Mouse (Mus musculus) central nervous system, embryonic 11.5 days (tissue): ENCODE data around the gene Cyp27b1. TPM values are rescaled to one million over a fixed set of nuclear protein-coding genes. Genes with fewer than 3 reads are reported as not detected.

ENCODE experiments used
- polyA plus RNA-seq: library from polyadenylated mRNA; depleted of rRNA; stranded (reverse); fragments of >200 nt; gene quantifications from 2 replicates; pipeline ENCODE4 v1.2.3, GENCODE M21; 2012; rRNA removed

The Cyp27b1 gene
- polyA plus RNA-seq: 0.24 and 0.43 TPM in 2 replicates

DNA sequence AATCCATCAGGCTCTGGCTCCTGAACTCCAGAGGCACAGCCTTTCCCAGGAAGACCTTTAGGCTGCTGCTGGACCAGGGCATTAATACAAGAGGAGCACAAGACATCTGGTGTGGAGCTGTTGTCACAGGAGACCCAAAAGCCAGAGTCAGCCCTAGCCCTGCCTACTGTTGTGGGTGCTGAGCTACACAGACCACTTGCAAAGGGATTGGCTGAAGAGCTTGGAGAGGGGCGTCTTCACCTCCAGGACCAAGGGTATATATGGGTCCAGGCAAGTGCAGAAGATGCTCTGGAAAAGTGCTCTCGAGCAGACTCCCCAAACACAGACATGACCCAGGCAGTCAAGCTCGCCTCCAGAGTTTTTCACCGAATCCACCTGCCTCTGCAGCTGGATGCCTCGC, at the start of gene Cyp27b1:
Cyp27b1 (plus strand) TSS at position 297 of the 400 bp plus-strand sequence.

DNA sequence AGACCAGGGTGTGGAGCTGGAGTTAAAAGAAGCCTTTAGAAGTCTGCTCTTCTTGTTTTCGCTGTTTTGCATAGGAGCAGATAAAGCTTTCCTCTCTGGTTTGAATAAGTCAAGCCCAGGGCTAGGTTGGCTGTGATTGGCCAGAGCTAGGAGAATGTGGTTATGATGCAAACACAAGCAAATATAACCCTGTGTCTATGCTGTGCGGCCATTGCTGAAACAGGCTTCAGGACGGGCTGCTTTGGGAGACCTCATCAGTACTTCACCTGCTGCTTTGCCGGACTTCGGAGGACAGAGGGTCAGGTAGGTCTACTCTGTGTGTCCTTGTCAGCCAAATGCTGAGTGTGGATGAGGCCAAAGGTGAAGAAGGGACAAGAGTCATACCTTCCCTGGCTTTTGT, 47.5 kb upstream of the Cyp27b1 start, which contains the start of gene Avil:
Avil (plus strand) TSS at position 181 of the 400 bp plus-strand sequence.

DNA sequence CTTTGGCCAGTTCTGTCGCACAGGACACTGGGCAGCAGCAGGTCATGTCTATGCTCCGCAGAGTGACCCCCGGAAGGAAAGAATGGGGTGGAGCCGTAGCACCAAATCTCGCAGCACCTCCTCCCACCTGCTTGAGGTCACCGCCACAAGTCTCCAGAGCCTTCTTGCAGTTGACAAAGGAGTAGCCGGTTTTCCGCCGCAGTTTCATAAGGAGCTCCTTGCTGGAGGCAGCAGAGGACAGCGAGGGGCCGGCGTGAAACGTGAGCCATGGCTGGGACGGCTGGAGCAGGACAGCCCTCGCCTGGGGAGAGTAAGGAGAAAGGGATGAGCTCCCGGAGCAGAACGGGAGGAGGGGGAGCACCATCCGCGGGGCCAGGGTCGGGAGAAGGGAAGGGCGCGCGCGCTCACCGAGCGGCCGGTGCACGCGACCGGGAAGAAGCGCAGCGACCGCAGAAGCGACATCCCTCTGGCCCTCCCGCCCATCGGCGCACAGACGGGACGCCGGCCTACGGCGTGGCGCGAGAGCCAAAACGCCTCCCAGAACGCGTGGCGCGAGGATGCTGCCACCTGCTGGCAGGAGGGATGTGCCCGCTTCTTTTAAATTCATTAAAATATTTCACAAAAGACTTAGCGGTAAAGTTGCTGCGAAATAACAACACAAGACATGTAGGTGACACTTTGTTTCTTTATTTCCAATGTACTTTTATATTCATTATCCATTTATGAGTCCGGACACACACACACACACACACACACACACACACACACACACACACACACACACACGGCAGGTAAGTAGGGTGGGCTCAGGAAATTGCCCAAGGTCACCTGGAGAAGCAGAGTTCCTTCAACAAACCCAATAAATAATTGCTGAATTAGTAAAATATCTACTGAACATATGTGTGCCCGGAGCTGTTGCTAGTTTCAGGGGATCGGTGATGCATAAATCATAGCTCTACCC, 17.4 kb upstream of the Cyp27b1 start, which contains the start of gene Tsfm:
Tsfm (minus strand) TSS at position 505 of the 961 bp plus-strand sequence.

GRCm38 (mm10) chr10:127041274-127041766, 6.7 kb upstream of the Cyp27b1 start, which contains the start of the genes Mettl1 and Eef1akmt3:
Gene Mettl1, plus strand, starts transcription at chr10:127041414.
Gene Eef1akmt3, minus strand, starts transcription at chr10:127041513.

GRCm38 (mm10) chr10:127059968-127060916, 12.2 kb downstream of the Cyp27b1 start, which contains the start of gene March9:
Gene March9, minus strand, starts transcription at chr10:127060184.

DNA sequence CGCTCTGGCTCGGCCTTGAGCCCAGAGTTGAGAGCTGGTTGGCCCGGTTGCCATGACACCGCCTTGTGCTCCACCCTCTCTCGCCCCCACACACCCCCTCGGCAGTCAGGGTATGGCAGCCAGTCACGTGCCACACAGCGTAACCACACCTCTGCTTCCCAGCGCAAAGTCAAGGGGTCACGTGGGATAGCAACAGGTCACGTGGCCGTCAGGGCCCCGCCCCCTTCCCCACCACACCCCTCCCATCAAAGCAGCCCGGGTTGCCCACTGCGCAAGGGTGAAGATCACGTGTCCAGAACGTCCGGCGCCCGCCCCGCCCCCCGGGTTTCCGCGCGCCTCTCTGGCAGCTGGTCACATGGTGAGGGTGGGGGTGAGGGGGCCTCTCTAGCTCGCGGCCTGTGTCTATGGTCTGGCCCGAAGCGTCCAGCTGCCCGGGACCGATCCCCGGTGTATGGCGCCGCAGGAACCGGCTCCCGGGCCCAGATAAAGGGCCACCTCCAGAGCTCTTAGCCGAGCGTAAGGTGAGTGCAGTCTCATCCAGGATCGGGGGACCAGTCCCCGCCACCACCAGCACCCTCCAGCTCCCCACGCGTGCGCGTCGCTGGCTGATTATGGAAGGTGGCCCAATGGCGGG, 15.3 kb downstream of the Cyp27b1 start, which contains the start of gene Cdk4:
Cdk4 (plus strand) TSS at position 296 of the 634 bp plus-strand sequence.

GRCm38 (mm10) chr10:127070190-127071121, 22.4 kb downstream of the Cyp27b1 start, which contains the start of gene Tspan31:
Gene Tspan31, minus strand, starts transcription at chr10:127070264.

DNA sequence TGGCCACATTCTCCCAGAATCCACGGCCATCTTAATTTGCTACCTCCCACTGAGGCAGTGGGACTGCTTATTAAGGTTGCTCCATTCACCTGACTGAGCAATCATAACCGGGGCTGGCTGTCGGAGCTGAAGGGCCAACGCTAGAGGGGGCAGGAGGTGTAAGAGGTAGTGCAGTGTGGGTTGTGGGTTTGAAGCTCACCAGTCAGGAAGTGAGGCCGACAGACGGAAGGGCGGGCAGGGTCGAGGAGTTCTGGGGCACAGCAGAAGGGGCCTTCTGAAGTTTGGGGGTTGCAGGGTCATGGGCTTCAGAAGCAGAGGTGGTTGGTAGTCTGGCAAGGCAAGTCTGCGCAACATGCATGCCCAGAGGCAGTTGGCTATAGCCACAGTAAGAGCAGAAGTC, 27.0 kb downstream of the Cyp27b1 start, which contains the start of gene Agap2:
Agap2 (plus strand) TSS at position 205 of the 400 bp plus-strand sequence.

Other genes starting within 250 kb of the Cyp27b1 start
- gene Atp23, start 146.9 kb upstream of the Cyp27b1 start, polyA plus RNA-seq: 9.4 and 12.7 TPM in 2 replicates
- gene Ctdsp2, start 69.5 kb upstream of the Cyp27b1 start, polyA plus RNA-seq: 78.5 and 118 TPM in 2 replicates
- gene Avil, start 47.5 kb upstream of the Cyp27b1 start, polyA plus RNA-seq: 0.60 and 0.84 TPM in 2 replicates
- 50.4 and 63.2 TPM in 2 replicates for gene Tsfm, start 17.4 kb upstream of the Cyp27b1 start, polyA plus RNA-seq
- 34.0 and 37.1 TPM in 2 replicates for gene Mettl1, start 6.8 kb upstream of the Cyp27b1 start, polyA plus RNA-seq
- 0.25 and 0.45 TPM in 2 replicates for gene Eef1akmt3, start 6.7 kb upstream of the Cyp27b1 start, polyA plus RNA-seq
- 10.7 and 11.8 TPM in 2 replicates for gene March9, start 11.9 kb downstream of the Cyp27b1 start, polyA plus RNA-seq
- gene Cdk4, start 15.3 kb downstream of the Cyp27b1 start, polyA plus RNA-seq: 1,762 and 2,065 TPM in 2 replicates
- gene Tspan31, start 22.0 kb downstream of the Cyp27b1 start, polyA plus RNA-seq: 83.8 and 112 TPM in 2 replicates
- 11.3 and 13.4 TPM in 2 replicates for gene Agap2, start 27.0 kb downstream of the Cyp27b1 start, polyA plus RNA-seq
- 53.8 and 114 TPM in 2 replicates for gene Os9, start 72.9 kb downstream of the Cyp27b1 start, polyA plus RNA-seq
- gene B4galnt1, start 117.0 kb downstream of the Cyp27b1 start, polyA plus RNA-seq: 8.4 and 8.8 TPM in 2 replicates
- gene Slc26a10, start 132.4 kb downstream of the Cyp27b1 start, polyA plus RNA-seq: 2.6 and 4.2 TPM in 2 replicates
- gene Arhgef25, start 141.8 kb downstream of the Cyp27b1 start, polyA plus RNA-seq: 107 and 115 TPM in 2 replicates
- 237 and 284 TPM in 2 replicates for gene Dtx3, start 147.5 kb downstream of the Cyp27b1 start, polyA plus RNA-seq
- gene Pip4k2c, start 163.3 kb downstream of the Cyp27b1 start, polyA plus RNA-seq: 18.0 and 21.0 TPM in 2 replicates
- 36.0 and 44.4 TPM in 2 replicates for gene Kif5a, start 215.1 kb downstream of the Cyp27b1 start, polyA plus RNA-seq
- 190 and 214 TPM in 2 replicates for gene Dctn2, start 218.1 kb downstream of the Cyp27b1 start, polyA plus RNA-seq
- gene Mbd6, start 240.8 kb downstream of the Cyp27b1 start, polyA plus RNA-seq: 46.5 and 56.0 TPM in 2 replicates